ENCODE assay signal across 36 mouse cellular contexts in genomic region chr9:119109685-119110353, GRCm38 (mm10). TPM values are rescaled to one million over a fixed set of nuclear protein-coding genes. Genes with fewer than 3 reads are reported as not detected.
DNase-seq lines count a peak whose midpoint lies in the region; ATAC-seq lines count a peak whose summit lies in the region.
"Had no signal": no experiment of that assay in that cellular context is flagged by ENCODE, and none has a peak within 500 bp of the region (broad histone marks: within the 10 kb centered on the region; RNA-seq: fewer than 3 reads in every experiment).

No protein-coding gene starts in this region.

- no peaks in the 10 kb centered on the region for H3K36me3 ChIP-seq in limb, embryonic 11.5 days (ENCODE audit: control insufficient read depth, insufficient read depth, low read length)
- H3K36me3 ChIP-seq: G1E; heart, embryonic 12.5 days; hindbrain, embryonic 15.5 days; neural tube, embryonic 13.5 days; stomach, embryonic 15.5 days had no signal

- DNase-seq in embryo, embryonic 11 days = peak; percentile 32
- no peak for DNase-seq in embryo, embryonic 9.5 days (ENCODE audit: extremely low spot score)
- DNase-seq in retina, postnatal 1 day = peak; percentile 56
- no peak for DNase-seq in retina, embryonic 14.5 days (ENCODE audit: low spot score)
- peak; percentile 50 for DNase-seq in limb, embryonic 11.5 days (ENCODE audit: low spot score)
- DNase-seq in adrenal gland, postnatal 10 days = no peak
- DNase-seq in testis, postnatal 14 days (ENCODE audit: low spot score) = no peak
- DNase-seq: adrenal gland, postnatal 25 days; cerebellum, adult 11-12 months; cerebellum, adult 9-11 months; heart, postnatal 4 days; kidney, adult 11 months; liver; lung, adult 2 months; lung, postnatal 10 days; right cerebral cortex, postnatal 14 days; thymus, postnatal 14 days had no signal

- WGBS in limb, embryonic 11.5 days = 29% methylated on average over 12 of the region's 12 CpGs

- H3K4me1 ChIP-seq in limb, embryonic 11.5 days (ENCODE audit: control insufficient read depth, insufficient read depth, low read length) = peaks cover 15% of the 10 kb centered on the region
- H3K4me1 ChIP-seq: hindbrain, embryonic 15.5 days; stomach, embryonic 15.5 days had no signal

- H3K27ac ChIP-seq in limb, embryonic 11.5 days (replicated peaks; ENCODE audit: low read depth, low read length) = peak overlapping the region; percentile 8; the same call in 1 of the 2 replicates
- H3K27ac ChIP-seq: heart, adult 2 months; hindbrain, embryonic 15.5 days; layer of hippocampus, adult 2 months; left cerebral cortex, adult 2 months; liver, embryonic 14.5 days had no signal

- no peaks in the 10 kb centered on the region for H3K27me3 ChIP-seq in limb, embryonic 11.5 days (ENCODE audit: control insufficient read depth, insufficient read depth, low read length)
- H3K27me3 ChIP-seq: hindbrain, embryonic 15.5 days; neural tube, embryonic 13.5 days; Patski; stomach, embryonic 15.5 days had no signal

- no peak overlapping the region for H3K9ac ChIP-seq in limb, embryonic 11.5 days (ENCODE audit: low read length)
- H3K9ac ChIP-seq: heart, embryonic 12.5 days; hindbrain, embryonic 15.5 days; liver, embryonic 14.5 days; neural tube, embryonic 13.5 days; stomach, embryonic 15.5 days had no signal

- no peak overlapping the region for H3K4me2 ChIP-seq in limb, embryonic 11.5 days (ENCODE audit: low read depth, severe bottlenecking)
- H3K4me2 ChIP-seq: heart, embryonic 12.5 days; hindbrain, embryonic 15.5 days; neural tube, embryonic 13.5 days; stomach, embryonic 15.5 days had no signal

- H3K9me3 ChIP-seq in limb, embryonic 11.5 days (ENCODE audit: control insufficient read depth, low read length) = no peaks in the 10 kb centered on the region
- H3K9me3 ChIP-seq: heart, embryonic 12.5 days; hindbrain, embryonic 15.5 days; neural tube, embryonic 13.5 days; stomach, embryonic 15.5 days had no signal

- no peak overlapping the region for H3K4me3 ChIP-seq in limb, embryonic 11.5 days (ENCODE audit: low read depth, low read length)
- H3K4me3 ChIP-seq: gastrocnemius, adult 2 months; heart, adult 2 months; heart, embryonic 12.5 days; hindbrain, embryonic 15.5 days; layer of hippocampus, adult 2 months; left cerebral cortex, adult 2 months; neural tube, embryonic 13.5 days; stomach, embryonic 15.5 days had no signal

- ATAC-seq in limb, embryonic 11.5 days (ENCODE audit: insufficient number of reproducible peaks, low FRiP score, low TSS enrichment, low read depth) = peak; percentile 46; the same call in 1 of the 2 replicates
- ATAC-seq: forebrain, embryonic 14.5 days; inflammation-experienced regulatory T-cells, adult 6 months; Patski had no signal

RNA-seq across cellular contexts. Expression of gene Dlec1, which starts 7.5 kb away (rescaled TPM):
- 1.2 and 2.1 TPM in 2 replicates for polyA plus RNA-seq in limb, embryonic 11.5 days (2014; fragmentation: Nextera tagmentation; extraction: Ambion mirVana)
- total RNA-seq in adrenal gland, postnatal 10 days (2021) = 1 to 10 TPM in 1 of 2 experiments, under 1 TPM in 1; 0.84 to 1.6 TPM
- total RNA-seq: G1E; gastrocnemius, adult 2 months; gastrocnemius, postnatal 36 days had no signal
- polyA plus RNA-seq: G1E had no signal

RNA-seq across cellular contexts. Expression of gene Plcd1, which starts 16.5 kb away (rescaled TPM):
- 18.8 and 22.0 TPM in 2 replicates for polyA plus RNA-seq in limb, embryonic 11.5 days (2014; fragmentation: Nextera tagmentation; extraction: Ambion mirVana)
- 10 to 100 TPM; 11.2 to 15.6 TPM for total RNA-seq in adrenal gland, postnatal 10 days (2021)
- total RNA-seq: G1E had no signal
- polyA plus RNA-seq: G1E had no signal

RNA-seq across cellular contexts. Expression of gene Acaa1b, which starts 47.1 kb away (rescaled TPM):
- 0.92 and 1.4 TPM in 2 replicates for polyA plus RNA-seq in limb, embryonic 11.5 days (2014; fragmentation: Nextera tagmentation; extraction: Ambion mirVana)
- total RNA-seq in adrenal gland, postnatal 10 days (2021) = 100 to 1,000 TPM in 1 of 2 experiments, 10 to 100 TPM in 1; 67.7 to 107 TPM
- total RNA-seq: G1E had no signal
- polyA plus RNA-seq: G1E; inflammation-experienced regulatory T-cells, adult 6 months had no signal

RNA-seq across cellular contexts. Expression of gene Gm47289, which starts 49.1 kb away (rescaled TPM):
- not detected in 2 replicates for polyA plus RNA-seq in limb, embryonic 11.5 days (2014; fragmentation: Nextera tagmentation; extraction: Ambion mirVana)
- total RNA-seq in adrenal gland, postnatal 10 days (2021) = not detected
- total RNA-seq: adrenal gland, postnatal 25 days; gastrocnemius, adult 2 months; gastrocnemius, postnatal 36 days; heart, adult 2 months; heart, postnatal 4 days; layer of hippocampus, adult 2 months; layer of hippocampus, postnatal 14 days; left cerebral cortex, adult 2 months; left cerebral cortex, postnatal 25 days had no signal
- polyA plus RNA-seq: forebrain, embryonic 14.5 days; G1E; heart, adult 2 months; heart, embryonic 12.5 days; heart, postnatal 0 days; hindbrain, embryonic 15.5 days; inflammation-experienced regulatory T-cells, adult 6 months; kidney, embryonic 14.5 days; liver, embryonic 14.5 days; lung, adult 2 months; neural tube, embryonic 13.5 days; Patski; small intestine, adult 2 months; stomach, embryonic 15.5 days had no signal

RNA-seq across cellular contexts. Expression of gene Vill, which starts 57.2 kb away (rescaled TPM):
- polyA plus RNA-seq in limb, embryonic 11.5 days (2014; fragmentation: Nextera tagmentation; extraction: Ambion mirVana) = 26.0 and 26.5 TPM in 2 replicates
- total RNA-seq in adrenal gland, postnatal 10 days (2021) = 1 to 10 TPM; 4.8 to 5.1 TPM
- total RNA-seq: G1E had no signal
- polyA plus RNA-seq: G1E had no signal

Comparison
In these comparisons a context has a peak if more than half of its experiments do, and no peak if none do; other contexts are left out.
1. DNase-seq: peak in embryo, embryonic 11 days (single experiment), retina, postnatal 1 day (single experiment) and limb, embryonic 11.5 days (single experiment); none in embryo, embryonic 9.5 days (single experiment), retina, embryonic 14.5 days (single experiment), adrenal gland, postnatal 10 days (single experiment) and testis, postnatal 14 days (single experiment).